Mouse (Mus musculus) liver, embryonic 13.5 days (tissue): ENCODE results near the gene 4930442H23Rik. TPM values are rescaled to one million over a fixed set of nuclear protein-coding genes. Genes with fewer than 3 reads are reported as not detected.
A peak's percentile ranks its signal among the peaks of the same experiment; 100 is the strongest.

ENCODE experiments used
- ATAC-seq: fragments of 200-750 bp; cut with Nextera tagmentation; 2 replicates; pipeline ENCODE4 v1.8.0; 2017; ENCODE audit warnings: low read depth, mild to moderate bottlenecking, moderate number of reproducible peaks, moderate library complexity
- DNase-seq: peaks from one replicate; pipeline ENCODE4 v3.0.0; 2022
- H3K27ac ChIP-seq: fragments of 300-500 bp; sonication (generic); 2 replicates; pipeline ENCODE4 v1.5.1; 2015; ENCODE audit warnings: moderate library complexity, mild to moderate bottlenecking, inconsistent platforms
- H3K27me3 ChIP-seq: fragments of 300-500 bp; sonication (generic); 2 replicates; pipeline ENCODE4 v1.6.1; 2015; ENCODE audit warnings: mild to moderate bottlenecking, inconsistent platforms
- H3K36me3 ChIP-seq: fragments of 300-500 bp; sonication (generic); 2 replicates; pipeline ENCODE4 v1.6.1; 2015; ENCODE audit warnings: mild to moderate bottlenecking, inconsistent platforms
- H3K4me1 ChIP-seq: fragments of 300-500 bp; sonication (generic); replicated peaks from 2 replicates; pipeline ENCODE4 v1.6.1; 2015; ENCODE audit warnings: inconsistent platforms
- H3K4me2 ChIP-seq: fragments of 300-500 bp; sonication (generic); 2 replicates; pipeline ENCODE4 v1.6.1; 2015; ENCODE audit warnings: inconsistent platforms, mild to moderate bottlenecking, moderate library complexity
- H3K4me3 ChIP-seq: fragments of 300-500 bp; sonication (generic); replicated peaks from 2 replicates; pipeline ENCODE4 v1.5.1; 2015; ENCODE audit warnings: mild to moderate bottlenecking, inconsistent platforms
- H3K9ac ChIP-seq: fragments of 300-500 bp; sonication (generic); 2 replicates; pipeline ENCODE4 v1.6.1; 2015; ENCODE audit warnings: mild to moderate bottlenecking, inconsistent platforms
- H3K9me3 ChIP-seq: fragments of 300-500 bp; sonication (generic); replicated peaks from 2 replicates; pipeline ENCODE4 v1.6.1; 2016; ENCODE audit warnings: inconsistent platforms
- WGBS: fragments of 180-500 bp; shearing (Covaris S2); methylation state at CpG from one replicate; pipeline ENCODE4 v1.1.7; 2015; ENCODE audit not compliant: insufficient replicate concordance; 5-methylcytosine and 5-hydroxymethylcytosine counted together
- polyA plus RNA-seq: library from polyadenylated mRNA; unstranded; fragments of >200 nt; fragmentation: Nextera tagmentation; extraction: Ambion mirVana; gene quantifications from 2 replicates; pipeline ENCODE4 v1.2.1, GENCODE M21; 2015

4930442H23Rik gene
- polyA plus RNA-seq, 1 experiment from 2014 or later, result not detected

DNA sequence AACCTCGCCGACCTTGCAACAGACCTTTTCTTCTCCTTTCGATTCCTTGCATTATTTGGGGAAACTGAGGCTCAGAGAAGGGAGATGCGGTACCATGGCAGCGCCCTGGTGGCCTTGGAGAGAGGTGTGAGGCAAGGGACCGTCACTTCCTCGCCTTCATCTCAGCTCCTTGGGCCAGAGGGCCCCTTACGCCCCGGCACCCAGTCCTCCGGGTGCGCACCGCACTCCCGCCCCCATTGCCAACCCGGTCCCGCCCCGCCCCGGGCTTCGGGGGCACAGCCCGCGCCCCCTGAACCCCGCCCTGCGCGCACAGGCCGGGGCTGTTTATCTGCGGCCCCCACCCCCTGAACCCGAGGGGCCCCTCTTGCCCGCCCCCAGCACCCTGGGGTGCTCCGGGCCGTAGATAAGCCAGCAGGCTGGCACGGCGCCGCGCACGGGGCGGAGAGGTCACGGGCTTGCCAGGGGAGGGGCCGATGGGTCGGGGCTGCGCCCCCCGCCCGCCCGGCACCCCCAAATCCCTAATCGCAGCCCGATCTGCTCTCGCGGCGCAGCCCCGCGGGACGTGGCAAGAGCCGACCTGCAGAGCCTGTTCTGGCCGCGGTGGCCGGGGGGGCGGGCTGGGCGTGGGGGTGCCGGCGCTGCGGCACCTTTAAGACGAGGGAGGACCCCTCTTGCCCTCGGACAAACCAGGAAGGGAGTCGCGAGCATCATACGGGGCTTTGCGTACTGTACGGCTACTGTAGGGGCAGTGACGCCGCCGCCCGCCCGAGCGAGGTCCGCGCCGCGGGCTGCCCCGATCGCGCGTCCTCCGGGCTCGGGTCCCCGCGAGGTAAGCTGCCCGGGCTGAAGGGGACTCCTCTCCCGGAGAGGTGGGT lies 47.6 kb downstream of the 4930442H23Rik start:
- no peaks in the 10 kb centered on the region for H3K9me3 ChIP-seq
- under 1% methylated on average over 71 of the region's 86 CpGs for WGBS
- H3K27me3 ChIP-seq, result no peaks in the 10 kb centered on the region
- peak overlapping the region; percentile 92 for H3K4me3 ChIP-seq
- DNase-seq (peak; percentile 83), ATAC-seq (peak; percentile 75)
- H3K27ac ChIP-seq, result peak overlapping the region; percentile 99
- peak overlapping the region; percentile 95 for H3K4me2 ChIP-seq
- peaks cover 24% of the 10 kb centered on the region for H3K36me3 ChIP-seq
- peak overlapping the region; percentile 97 for H3K9ac ChIP-seq
- H3K4me1 ChIP-seq, result peaks cover 61% of the 10 kb centered on the region

DNA sequence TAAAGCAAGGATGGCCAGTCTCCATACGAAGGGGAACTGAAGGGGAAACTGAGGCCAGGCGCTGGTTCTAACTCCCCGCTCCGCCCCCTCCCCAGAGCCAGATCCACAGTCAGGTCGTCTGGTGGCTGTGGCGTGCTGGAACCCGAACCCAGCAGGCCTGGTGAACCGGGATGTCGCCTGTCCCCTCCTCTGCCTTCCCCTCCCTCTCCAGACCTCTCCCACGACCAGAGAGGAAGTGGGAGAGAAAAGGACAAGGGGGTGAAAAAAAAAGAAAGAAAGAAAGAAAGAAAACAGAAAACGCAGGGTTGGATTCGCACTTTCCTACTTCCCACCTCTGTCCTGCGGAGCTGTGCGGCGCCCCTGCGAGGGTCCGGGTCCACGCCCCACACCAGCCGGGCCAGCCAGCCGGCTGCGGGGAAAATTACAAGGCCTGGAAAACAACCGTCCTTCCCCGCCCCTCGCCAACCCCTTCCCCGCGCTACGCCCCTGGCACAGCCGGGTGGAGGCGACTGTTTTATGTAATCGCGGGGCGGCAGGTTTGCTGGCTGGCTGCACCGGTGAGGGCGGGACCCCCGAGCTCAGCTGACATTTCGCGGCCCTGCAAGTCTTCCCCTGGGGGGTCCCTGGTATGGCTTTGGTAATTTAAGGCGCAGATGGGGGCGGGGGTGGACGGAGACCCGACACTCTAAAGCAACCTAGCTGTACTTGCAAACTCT lies 48.5 kb downstream of the 4930442H23Rik start, which contains the start of gene Zbtb7a:
TSS of gene Zbtb7a (plus strand) at position 255 of the 716 bp plus-strand sequence.
- Histone ChIP-seq H3K9ac (peak within 1 kb of the TSS; percentile 97), H3K27ac (peak within 1 kb of the TSS; percentile 99), H3K36me3 (peaks cover 14% of the 10 kb centered on the region), H3K4me1 (peaks cover 53% of the 10 kb centered on the region), H3K27me3 (no peaks in the 10 kb centered on the region), H3K9me3 (no peaks in the 10 kb centered on the region), H3K4me3 (peak within 1 kb of the TSS; percentile 92), H3K4me2 (peak within 1 kb of the TSS; percentile 95)
- no peak for ATAC-seq
- DNase-seq, result peak; percentile 73
- WGBS, result under 1% methylated on average over 40 of the region's 41 CpGs

DNA sequence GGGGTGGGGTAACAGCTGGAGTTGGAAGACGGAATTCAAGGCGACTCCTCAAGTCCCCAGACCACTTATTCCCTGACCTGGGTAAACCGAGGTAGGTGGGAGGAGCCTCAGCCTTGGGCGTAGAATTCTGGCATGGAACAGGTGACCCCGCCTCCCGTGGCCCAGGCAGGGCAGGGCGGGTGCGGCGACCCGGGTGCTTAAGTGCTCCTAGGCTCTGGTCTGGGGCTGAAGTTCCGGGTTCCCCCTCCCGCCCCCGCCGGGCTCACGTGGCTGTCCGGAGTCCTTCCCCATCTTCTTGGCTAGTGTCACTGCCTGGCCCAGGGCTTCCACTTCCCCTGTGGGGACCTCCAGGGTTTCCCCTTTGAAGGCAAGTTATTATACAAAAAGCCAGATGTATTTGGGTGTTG lies 49.5 kb downstream of the 4930442H23Rik start:
- Histone ChIP-seq H3K27ac (peak overlapping the region; percentile 99), H3K9ac (peak overlapping the region; percentile 97), H3K4me1 (peaks cover 53% of the 10 kb centered on the region), H3K9me3 (no peaks in the 10 kb centered on the region), H3K4me3 (peak overlapping the region; percentile 92), H3K27me3 (no peaks in the 10 kb centered on the region), H3K36me3 (peaks cover 5% of the 10 kb centered on the region; the same call in 1 of the 2 replicates), H3K4me2 (peak overlapping the region; percentile 95)
- ATAC-seq, result peak; percentile 14
- WGBS, result 1% methylated on average over 16 of the region's 16 CpGs
- peak; percentile 78 for DNase-seq

Other genes starting within 250 kb of the 4930442H23Rik start
- 0.44 and 0.46 TPM in 2 replicates for gene Gng7, start 168.9 kb downstream of the 4930442H23Rik start, polyA plus RNA-seq
- gene Diras1, start 158.2 kb downstream of the 4930442H23Rik start, polyA plus RNA-seq, result 0.06 TPM in 1 of 2 replicates, not detected in the other
- 5.7 and 5.8 TPM in 2 replicates for gene Slc39a3, start 146.4 kb downstream of the 4930442H23Rik start, polyA plus RNA-seq
- gene Sgta, start 123.7 kb downstream of the 4930442H23Rik start, polyA plus RNA-seq, result 69.1 and 71.6 TPM in 2 replicates
- 35.1 and 38.2 TPM in 2 replicates for gene Thop1, start 113.8 kb downstream of the 4930442H23Rik start, polyA plus RNA-seq
- gene Creb3l3, start 85.0 kb downstream of the 4930442H23Rik start, polyA plus RNA-seq, result 22.3 and 22.5 TPM in 2 replicates
- gene Map2k2, start 77.9 kb downstream of the 4930442H23Rik start, polyA plus RNA-seq, result 127 and 130 TPM in 2 replicates
- gene Zbtb7a, start 48.6 kb downstream of the 4930442H23Rik start, polyA plus RNA-seq, result 49.1 and 49.6 TPM in 2 replicates
- 23.5 and 23.8 TPM in 2 replicates for gene Pias4, start 15.9 kb downstream of the 4930442H23Rik start, polyA plus RNA-seq
- 369 and 384 TPM in 2 replicates for gene Eef2, start 7.2 kb downstream of the 4930442H23Rik start, polyA plus RNA-seq
- 19.3 and 20.9 TPM in 2 replicates for gene Dapk3, start 844 bp downstream of the 4930442H23Rik start, polyA plus RNA-seq
- not detected in 2 replicates for gene Nmrk2, start 18.2 kb upstream of the 4930442H23Rik start, polyA plus RNA-seq
- gene Atcay, start 47.0 kb upstream of the 4930442H23Rik start, polyA plus RNA-seq, result 0.05 and 0.08 TPM in 2 replicates
- 0.28 and 0.43 TPM in 2 replicates for gene Zfr2, start 49.3 kb upstream of the 4930442H23Rik start, polyA plus RNA-seq
- gene Matk, start 69.1 kb upstream of the 4930442H23Rik start, polyA plus RNA-seq, result 1.2 and 1.8 TPM in 2 replicates
- 130 and 134 TPM in 2 replicates for gene Mrpl54, start 83.1 kb upstream of the 4930442H23Rik start, polyA plus RNA-seq
- 24.5 and 26.7 TPM in 2 replicates for gene Apba3, start 83.1 kb upstream of the 4930442H23Rik start, polyA plus RNA-seq
- 0.35 and 0.43 TPM in 2 replicates for gene Tjp3, start 107.7 kb upstream of the 4930442H23Rik start, polyA plus RNA-seq
- gene Pip5k1c, start 109.1 kb upstream of the 4930442H23Rik start, polyA plus RNA-seq, result 13.2 and 16.7 TPM in 2 replicates
- gene Cactin, start 137.3 kb upstream of the 4930442H23Rik start, polyA plus RNA-seq, result 29.5 and 33.0 TPM in 2 replicates
- gene Tbxa2r, start 144.9 kb upstream of the 4930442H23Rik start, polyA plus RNA-seq, result 5.2 and 5.3 TPM in 2 replicates
- not detected in 2 replicates for gene Gipc3, start 159.4 kb upstream of the 4930442H23Rik start, polyA plus RNA-seq
- 27.1 and 30.3 TPM in 2 replicates for gene Hmg20b, start 166.6 kb upstream of the 4930442H23Rik start, polyA plus RNA-seq
- 12.5 and 13.1 TPM in 2 replicates for gene Mfsd12, start 173.6 kb upstream of the 4930442H23Rik start, polyA plus RNA-seq
- gene 4930404N11Rik, start 182.0 kb upstream of the 4930442H23Rik start, polyA plus RNA-seq, result 1.2 and 1.4 TPM in 2 replicates
- gene Fzr1, start 194.7 kb upstream of the 4930442H23Rik start, polyA plus RNA-seq, result 89.5 and 94.1 TPM in 2 replicates
- 61.1 and 68.7 TPM in 2 replicates for gene Dohh, start 200.6 kb upstream of the 4930442H23Rik start, polyA plus RNA-seq
- 0.86 and 0.89 TPM in 2 replicates for gene Gm48551, start 200.6 kb upstream of the 4930442H23Rik start, polyA plus RNA-seq
- 0.93 TPM in 1 of 2 replicates, not detected in the other for gene Gm48552, start 205.2 kb upstream of the 4930442H23Rik start, polyA plus RNA-seq
- 1.8 TPM in 2 replicates for gene Smim24, start 209.2 kb upstream of the 4930442H23Rik start, polyA plus RNA-seq